Mouse (Mus musculus): ENCODE measurements around the gene Ipo11. TPM values are rescaled to one million over a fixed set of nuclear protein-coding genes. Genes with fewer than 3 reads are reported as not detected.

Gene Ipo11
- total and polyA plus RNA-seq, 2 experiments from 2014 or later: 30.4 to 35.1 TPM

DNA sequence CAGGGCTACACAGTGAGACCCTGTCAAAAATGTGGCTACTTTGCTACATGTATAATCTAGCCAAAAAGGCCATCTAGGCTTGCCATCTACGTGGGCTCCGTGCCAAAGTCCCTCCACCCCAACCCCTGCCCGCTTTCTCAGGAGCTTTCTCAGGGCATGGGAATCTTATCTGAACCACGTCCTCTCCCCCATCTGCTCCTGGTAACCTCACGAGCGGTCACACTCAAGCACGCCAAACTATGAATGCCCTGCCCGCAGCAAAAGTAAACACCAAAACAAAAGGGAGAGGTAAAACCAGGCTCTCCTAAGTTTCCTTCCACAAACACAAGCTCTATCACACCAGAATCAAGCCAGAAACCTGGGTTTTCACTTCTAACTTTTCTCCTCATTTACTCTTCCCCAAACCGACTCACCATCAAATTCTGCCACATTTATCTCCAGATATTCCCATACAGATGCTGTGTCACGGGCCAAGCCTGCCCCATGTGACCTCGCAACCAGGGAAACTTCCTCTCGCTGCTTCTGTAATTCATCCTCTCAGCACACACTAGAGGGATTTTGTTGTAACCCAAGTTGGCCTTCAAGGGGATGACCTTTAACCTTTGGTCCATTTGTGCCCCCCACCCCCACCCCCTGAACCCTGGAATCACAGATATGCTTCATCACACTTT, 107.3 kb downstream of the Ipo11 start:
- Histone ChIP-seq H3K9me3 (replicated peaks; ENCODE audit: control insufficient read depth, low read length) (no peaks in the 10 kb centered on the region), H3K27me3 (ENCODE audit: control insufficient read depth, insufficient read depth, low read length) (no peaks in the 10 kb centered on the region), H3K4me2 (ENCODE audit: low read depth, low read length) (no peak overlapping the region), H3K36me3 (replicated peaks; ENCODE audit: control insufficient read depth, insufficient read depth, low read length) (0 out of 2 replicates have a peak, but pooled peaks cover 3% of the 10 kb centered on the region), H3K27ac (ENCODE audit: low read depth) (no peak overlapping the region), H3K4me3 (ENCODE audit: low read depth, low read length) (no peak overlapping the region), H3K4me1 (ENCODE audit: control insufficient read depth, insufficient read depth) (no peaks in the 10 kb centered on the region), H3K9ac (replicated peaks; ENCODE audit: low read depth, low read length) (no peak overlapping the region)
- TF ChIP-seq EP300 (IDR thresholded peaks at IDR 0.05; ENCODE audit: low read depth) (no peak), CTCF (IDR thresholded peaks at IDR 0.05; ENCODE audit: low read depth) (no peak)
- ATAC-seq (ENCODE audit: insufficient read depth, low read depth): no peak
- WGBS: 71% methylated on average over 12 of the region's 12 CpGs
- DNase-seq (ENCODE audit: low spot score): no peak

DNA sequence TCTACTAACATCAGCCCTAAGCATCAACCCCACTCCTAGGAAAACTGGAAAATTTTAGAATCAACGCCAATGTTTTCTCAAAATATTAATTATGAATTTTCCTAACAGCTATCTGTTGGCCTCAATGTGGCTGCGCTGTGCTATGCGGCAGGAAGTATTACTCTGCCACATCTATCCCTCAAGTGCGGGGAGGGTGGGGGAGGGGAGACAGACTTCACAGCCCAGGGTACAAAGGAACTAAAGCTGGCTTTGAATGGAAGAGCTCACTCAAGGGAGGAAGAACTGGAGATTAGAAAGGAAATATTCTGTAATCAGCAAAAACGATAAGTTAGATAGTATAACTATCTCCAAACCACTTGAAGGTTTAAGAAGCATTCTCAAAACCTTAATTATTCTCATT, 111.1 kb downstream of the Ipo11 start:
- TF ChIP-seq EP300 (IDR thresholded peaks at IDR 0.05; ENCODE audit: low read depth): no peak
- TF ChIP-seq CTCF (IDR thresholded peaks at IDR 0.05; ENCODE audit: low read depth): no peak
- ATAC-seq (ENCODE audit: insufficient read depth, low read depth) (no peak), DNase-seq (ENCODE audit: low spot score) (no peak)
- Histone ChIP-seq H3K9me3 (replicated peaks; ENCODE audit: control insufficient read depth, low read length) (no peaks in the 10 kb centered on the region), H3K4me1 (ENCODE audit: control insufficient read depth, insufficient read depth) (no peaks in the 10 kb centered on the region), H3K9ac (replicated peaks; ENCODE audit: low read depth, low read length) (no peak overlapping the region), H3K36me3 (replicated peaks; ENCODE audit: control insufficient read depth, insufficient read depth, low read length) (no peaks in the 10 kb centered on the region; the same call in 1 of the 2 replicates), H3K27me3 (ENCODE audit: control insufficient read depth, insufficient read depth, low read length) (no peaks in the 10 kb centered on the region), H3K4me2 (ENCODE audit: low read depth, low read length) (no peak overlapping the region), H3K27ac (ENCODE audit: low read depth) (no peak overlapping the region), H3K4me3 (ENCODE audit: low read depth, low read length) (no peak overlapping the region)
- WGBS: 64% methylated on average over 5 of the region's 5 CpGs

DNA sequence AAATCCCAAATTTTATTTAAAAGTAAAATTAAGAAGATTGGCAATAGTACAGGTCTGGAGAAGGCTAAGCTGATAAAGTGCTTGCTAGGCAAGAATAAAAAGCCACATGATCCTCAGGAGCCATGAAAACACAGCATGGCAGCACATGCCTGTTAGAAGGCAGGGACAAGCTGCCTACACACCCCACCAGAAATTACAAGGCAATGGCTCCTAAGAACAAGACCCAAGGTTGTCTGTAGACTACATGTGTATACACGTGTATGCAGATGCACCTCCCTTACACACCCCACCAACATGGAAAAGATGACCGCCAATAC, 112.9 kb downstream of the Ipo11 start:
- H3K9ac ChIP-seq (replicated peaks; ENCODE audit: low read depth, low read length): no peak overlapping the region
- no peaks in the 10 kb centered on the region; the same call in 1 of the 2 replicates for H3K36me3 ChIP-seq (replicated peaks; ENCODE audit: control insufficient read depth, insufficient read depth, low read length)
- ATAC-seq (ENCODE audit: insufficient read depth, low read depth) (no peak), DNase-seq (ENCODE audit: low spot score) (no peak)
- H3K27me3 ChIP-seq (ENCODE audit: control insufficient read depth, insufficient read depth, low read length): no peaks in the 10 kb centered on the region
- H3K27ac ChIP-seq (ENCODE audit: low read depth): no peak overlapping the region
- no peaks in the 10 kb centered on the region for H3K9me3 ChIP-seq (replicated peaks; ENCODE audit: control insufficient read depth, low read length)
- no peak overlapping the region for H3K4me3 ChIP-seq (ENCODE audit: low read depth, low read length)
- TF ChIP-seq EP300 (IDR thresholded peaks at IDR 0.05; ENCODE audit: low read depth): no peak
- TF ChIP-seq CTCF (IDR thresholded peaks at IDR 0.05; ENCODE audit: low read depth): no peak
- H3K4me1 ChIP-seq (ENCODE audit: control insufficient read depth, insufficient read depth): no peaks in the 10 kb centered on the region
- WGBS: 85% methylated on average over 2 of the region's 2 CpGs
- no peak overlapping the region for H3K4me2 ChIP-seq (ENCODE audit: low read depth, low read length)

DNA sequence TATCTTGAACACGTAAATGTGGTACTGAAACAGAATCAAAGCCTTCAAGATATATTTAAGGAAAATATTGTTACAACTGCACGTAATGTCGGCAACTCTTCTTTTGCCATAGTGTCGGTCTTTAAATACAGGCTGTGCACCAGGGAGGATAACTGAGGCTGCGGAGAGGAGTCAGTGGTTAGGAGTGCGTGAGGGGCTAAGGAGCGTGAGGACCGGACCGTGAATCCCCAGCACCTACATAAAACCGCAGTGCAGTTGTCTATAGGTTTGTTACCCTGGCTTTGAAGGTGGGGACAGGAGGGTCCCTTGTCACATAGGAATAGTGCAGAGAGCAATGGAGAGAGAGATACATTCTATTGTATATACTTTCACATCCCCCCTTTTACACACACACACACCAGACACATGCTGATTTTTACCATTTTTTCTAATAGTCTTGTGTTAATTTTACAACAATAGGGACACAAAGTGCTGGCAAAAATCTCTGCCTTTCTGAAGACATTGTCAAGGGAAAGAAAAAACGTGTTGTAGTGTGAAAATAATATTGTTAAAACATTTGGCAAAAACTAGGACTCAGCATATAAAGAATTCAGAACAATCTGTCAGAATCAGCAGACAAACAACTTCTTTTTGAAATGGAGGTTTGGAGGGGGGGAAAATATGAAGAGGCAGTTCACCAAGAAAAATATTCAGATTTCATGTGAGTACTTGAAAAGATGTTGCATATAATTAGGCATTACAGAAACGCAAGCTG, 113.5 kb downstream of the Ipo11 start:
- Histone ChIP-seq H3K27me3 (ENCODE audit: control insufficient read depth, insufficient read depth, low read length) (no peaks in the 10 kb centered on the region), H3K4me2 (ENCODE audit: low read depth, low read length) (no peak overlapping the region), H3K9ac (replicated peaks; ENCODE audit: low read depth, low read length) (no peak overlapping the region), H3K27ac (ENCODE audit: low read depth) (no peak overlapping the region), H3K4me1 (ENCODE audit: control insufficient read depth, insufficient read depth) (no peaks in the 10 kb centered on the region), H3K9me3 (replicated peaks; ENCODE audit: control insufficient read depth, low read length) (no peaks in the 10 kb centered on the region), H3K36me3 (replicated peaks; ENCODE audit: control insufficient read depth, insufficient read depth, low read length) (no peaks in the 10 kb centered on the region; the same call in 1 of the 2 replicates), H3K4me3 (ENCODE audit: low read depth, low read length) (no peak overlapping the region)
- WGBS: 93% methylated on average over 12 of the region's 12 CpGs
- DNase-seq (ENCODE audit: low spot score) (no peak), ATAC-seq (ENCODE audit: insufficient read depth, low read depth) (no peak)
- TF ChIP-seq CTCF (IDR thresholded peaks at IDR 0.05; ENCODE audit: low read depth): no peak
- TF ChIP-seq EP300 (IDR thresholded peaks at IDR 0.05; ENCODE audit: low read depth): no peak

- Histone ChIP-seq H3K4me1 (ENCODE audit: control insufficient read depth, insufficient read depth) (no peaks in the 10 kb centered on the region), H3K4me2 (ENCODE audit: low read depth, low read length) (no peak overlapping the region), H3K4me3 (ENCODE audit: low read depth, low read length) (no peak overlapping the region), H3K27ac (ENCODE audit: low read depth) (no peak overlapping the region), H3K27me3 (ENCODE audit: control insufficient read depth, insufficient read depth, low read length) (no peaks in the 10 kb centered on the region), H3K9ac (replicated peaks; ENCODE audit: low read depth, low read length) (no peak overlapping the region), H3K36me3 (replicated peaks; ENCODE audit: control insufficient read depth, insufficient read depth, low read length) (no peaks in the 10 kb centered on the region; the same call in none of the 2 replicates), H3K9me3 (replicated peaks; ENCODE audit: control insufficient read depth, low read length) (no peaks in the 10 kb centered on the region)
- DNase-seq (ENCODE audit: low spot score) (no peak), ATAC-seq (ENCODE audit: insufficient read depth, low read depth) (no peak)
- TF ChIP-seq EP300 (IDR thresholded peaks at IDR 0.05; ENCODE audit: low read depth) (no peak), CTCF (IDR thresholded peaks at IDR 0.05; ENCODE audit: low read depth) (no peak)
- WGBS: 88% methylated on average over 2 of the region's 2 CpGs
These were observed 116.6 kb downstream of the Ipo11 start for GRCm38 (mm10) chr13:106820149-106820548.
